Mouse (Mus musculus) layer of hippocampus, postnatal 10 days (tissue): Measurements from ENCODE around the gene Adarb1. TPM values are rescaled to one million over a fixed set of nuclear protein-coding genes. Genes with fewer than 3 reads are reported as not detected.

Experiments
- total RNA-seq, 2 experiments: library from RNA; stranded (reverse); gene quantifications; 2 replicates each; pipeline ENCODE4 v1.2.3; 2021

Gene Adarb1
- total RNA-seq, 2 experiments from 2014 or later: 72.1 to 77.3 TPM

Other genes with a start within 250 kb of the Adarb1 start
- 10 to 100 TPM; 30.7 to 36.2 TPM for gene Pofut2, start 159.1 kb downstream of the Adarb1 start, total RNA-seq
- 10 to 100 TPM; 36.5 to 39.7 TPM for gene Fam207a, start 97.5 kb upstream of the Adarb1 start, total RNA-seq
- 1 to 10 TPM; 3.5 to 3.8 TPM for gene Itgb2, start 112.0 kb upstream of the Adarb1 start, total RNA-seq
- gene Pttg1ip, start 163.4 kb upstream of the Adarb1 start, total RNA-seq: 10 to 100 TPM; 71.6 to 82.0 TPM
- 100 to 1,000 TPM; 129 to 156 TPM for gene Sumo3, start 187.8 kb upstream of the Adarb1 start, total RNA-seq
- gene Gm49325, start 187.9 kb upstream of the Adarb1 start, total RNA-seq: 10 to 100 TPM; 17.9 to 34.8 TPM
- 10 to 100 TPM; 46.6 to 54.3 TPM for gene Ube2g2, start 204.0 kb upstream of the Adarb1 start, total RNA-seq